Mouse (Mus musculus) hindbrain, embryonic 13.5 days (tissue): ENCODE measurements around the gene Slc6a1. TPM values are rescaled to one million over a fixed set of nuclear protein-coding genes. Genes with fewer than 3 reads are reported as not detected.
"Not testable (repeated sequence)": the region's sequence is repeated elsewhere in the genome, so short reads cannot be mapped to it uniquely, and the experiment has no call there.

ENCODE experiments used
- ATAC-seq: fragments of 200-750 bp; cut with Nextera tagmentation; 2 replicates; pipeline ENCODE4 v1.8.0; 2017; ENCODE audit warnings: moderate TSS enrichment; ENCODE audit not compliant: low FRiP score
- H3K27ac ChIP-seq: fragments of 300-500 bp; sonication (generic); 2 replicates; pipeline ENCODE4 v1.5.1; 2015; ENCODE audit warnings: inconsistent platforms, mild to moderate bottlenecking, moderate library complexity
- H3K27me3 ChIP-seq: fragments of 300-500 bp; sonication (generic); 2 replicates; pipeline ENCODE4 v1.6.1; 2015; ENCODE audit warnings: mild to moderate bottlenecking, inconsistent platforms
- H3K36me3 ChIP-seq: fragments of 300-500 bp; sonication (generic); 2 replicates; pipeline ENCODE4 v1.6.1; 2015; ENCODE audit warnings: mild to moderate bottlenecking, inconsistent platforms
- H3K4me1 ChIP-seq: fragments of 300-500 bp; sonication (generic); replicated peaks from 2 replicates; pipeline ENCODE4 v1.6.1; 2015; ENCODE audit warnings: inconsistent platforms
- H3K4me2 ChIP-seq: fragments of 300-500 bp; sonication (generic); 2 replicates; pipeline ENCODE4 v1.6.1; 2015; ENCODE audit warnings: inconsistent platforms, mild to moderate bottlenecking, moderate library complexity
- H3K4me3 ChIP-seq: fragments of 300-500 bp; sonication (generic); 2 replicates; pipeline ENCODE4 v1.5.1; 2015; ENCODE audit warnings: mild to moderate bottlenecking, inconsistent platforms
- H3K9ac ChIP-seq: fragments of 300-500 bp; sonication (generic); 2 replicates; pipeline ENCODE4 v1.6.1; 2015; ENCODE audit warnings: mild to moderate bottlenecking, inconsistent platforms
- H3K9me3 ChIP-seq: fragments of 300-500 bp; sonication (generic); 2 replicates; pipeline ENCODE4 v1.6.1; 2016; ENCODE audit warnings: inconsistent platforms
- WGBS: fragments of 180-500 bp; shearing (Covaris S2); methylation state at CpG from one replicate; pipeline ENCODE4 v1.1.7; 2015; 5-methylcytosine and 5-hydroxymethylcytosine counted together
- polyA plus RNA-seq: library from polyadenylated mRNA; unstranded; fragments of >200 nt; fragmentation: Nextera tagmentation; extraction: Ambion mirVana; gene quantifications from 2 replicates; pipeline ENCODE4 v1.2.1, GENCODE M21; 2015

Slc6a1 gene
- polyA plus RNA-seq, 1 experiment from 2014 or later = 78.0 TPM

DNA sequence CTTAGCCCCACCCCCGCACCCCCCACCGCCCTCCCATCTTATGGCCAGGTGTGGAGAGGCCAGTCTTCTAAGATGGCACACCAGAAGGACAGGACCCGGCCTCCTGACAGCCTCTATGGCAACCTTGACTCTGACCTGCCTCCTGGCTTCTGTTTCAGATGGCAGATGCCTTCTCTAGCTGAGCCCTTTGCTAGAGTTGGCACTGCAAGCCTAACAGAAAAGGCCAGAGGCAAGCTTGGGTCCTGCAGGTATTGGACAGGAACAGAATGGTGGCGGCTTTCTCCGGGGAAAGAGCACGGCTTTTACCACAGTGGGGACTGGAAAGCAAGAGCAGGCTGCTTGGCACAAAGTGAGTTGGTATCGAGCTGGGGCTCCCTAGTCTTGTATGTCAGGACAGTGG lies 49.5 kb downstream of the Slc6a1 start:
- WGBS = 91% methylated on average over 7 of the region's 7 CpGs
- Histone ChIP-seq H3K4me1 (peaks cover 25% of the 10 kb centered on the region), H3K27ac (no peak overlapping the region), H3K9me3 (no peaks in the 10 kb centered on the region), H3K36me3 (no peaks in the 10 kb centered on the region), H3K4me2 (no peak overlapping the region), H3K9ac (no peak overlapping the region), H3K4me3 (no peak overlapping the region), H3K27me3 (0 out of 2 replicates have a peak, but pooled peaks cover 3% of the 10 kb centered on the region)
- no peak for ATAC-seq

DNA sequence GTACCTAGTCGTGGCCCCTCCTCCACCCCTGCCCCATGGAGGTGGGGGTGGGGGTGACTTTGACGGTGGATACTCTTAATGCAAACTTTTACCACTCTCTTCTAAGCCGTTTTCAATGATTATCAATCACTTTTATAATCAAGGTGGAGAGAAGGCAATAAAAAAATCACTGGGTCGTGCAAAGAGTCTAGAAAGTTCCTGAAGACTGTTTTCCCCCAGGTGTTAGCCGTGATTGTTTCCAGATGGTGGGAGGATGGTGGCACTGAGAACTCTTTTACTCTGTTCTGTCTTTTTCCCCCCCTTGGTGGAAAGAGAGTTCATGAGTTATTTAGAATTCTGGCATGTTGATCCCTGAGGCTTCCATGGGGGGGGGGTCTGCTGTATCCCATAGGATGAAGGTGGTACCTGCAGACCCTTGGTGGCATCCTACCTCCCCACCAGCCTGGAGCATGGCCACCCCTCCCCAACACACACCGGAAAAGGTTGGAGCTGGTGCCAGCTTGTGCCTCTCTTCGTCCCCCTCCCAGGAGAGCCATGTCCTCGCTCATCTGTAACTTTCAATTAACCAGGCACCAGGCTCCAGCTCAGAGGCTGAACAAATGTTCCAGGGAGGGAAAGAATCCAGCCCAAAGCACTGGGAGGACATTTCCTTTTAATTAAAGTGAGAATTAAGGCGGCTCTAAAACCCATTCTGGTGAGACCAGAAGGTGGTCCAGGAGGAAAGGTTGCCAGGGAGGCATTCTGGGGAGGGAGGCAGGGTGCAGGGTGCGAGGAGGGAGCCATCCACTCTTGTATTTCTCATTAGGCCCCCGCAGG lies 53.9 kb downstream of the Slc6a1 start:
- Histone ChIP-seq H3K27ac (peak overlapping the region; percentile 42), H3K4me2 (no peak overlapping the region), H3K9ac (no peak overlapping the region), H3K36me3 (no peaks in the 10 kb centered on the region), H3K27me3 (0 out of 2 replicates have a peak, but pooled peaks cover 3% of the 10 kb centered on the region), H3K4me3 (no peak overlapping the region), H3K4me1 (peaks cover 26% of the 10 kb centered on the region), H3K9me3 (no peaks in the 10 kb centered on the region)
- ATAC-seq = peak; percentile 41
- 44% methylated on average over 11 of the region's 11 CpGs for WGBS

DNA sequence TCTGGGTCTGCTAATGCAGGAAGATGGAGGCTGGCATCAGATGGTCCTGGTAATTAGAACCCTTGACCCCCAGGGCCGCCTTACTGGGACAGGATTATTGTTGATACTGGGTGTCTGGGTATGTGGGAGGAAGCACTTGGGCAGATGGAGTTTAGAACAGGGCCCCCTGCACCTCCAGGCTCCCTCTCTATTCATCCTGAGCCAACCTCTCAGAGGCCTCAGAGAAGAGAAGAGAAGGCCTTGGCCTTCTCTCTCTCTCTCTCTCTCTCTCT lies 54.4 kb downstream of the Slc6a1 start:
- Histone ChIP-seq H3K27ac (peak overlapping the region; percentile 42), H3K4me2 (no peak overlapping the region), H3K27me3 (0 out of 2 replicates have a peak, but pooled peaks cover 5% of the 10 kb centered on the region), H3K9me3 (no peaks in the 10 kb centered on the region), H3K4me1 (peaks cover 26% of the 10 kb centered on the region), H3K9ac (no peak overlapping the region), H3K4me3 (no peak overlapping the region), H3K36me3 (no peaks in the 10 kb centered on the region)
- 45% methylated on average over 1 of the region's 1 CpGs for WGBS
- ATAC-seq = peak; percentile 15; the same call in 1 of the 2 replicates

DNA sequence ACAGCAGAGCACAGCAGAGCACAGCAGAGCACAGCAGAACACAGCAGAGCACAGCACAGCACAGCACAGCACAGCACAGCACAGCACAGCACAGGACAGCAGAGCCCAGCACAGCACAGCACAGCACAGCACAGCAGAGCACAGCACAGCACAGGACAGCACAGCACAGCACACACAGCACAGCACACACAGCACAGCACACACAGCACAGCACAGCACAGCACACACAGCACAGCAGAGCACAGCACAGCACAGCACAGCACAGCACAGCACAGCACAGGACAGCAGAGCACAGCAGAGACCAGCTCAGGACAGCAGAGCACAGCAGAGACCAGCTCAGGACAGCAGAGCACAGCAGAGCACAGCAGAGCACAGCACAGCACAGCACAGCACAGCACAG lies 58.9 kb downstream of the Slc6a1 start:
- ATAC-seq, H3K36me3 ChIP-seq, H3K4me3 ChIP-seq, H3K4me2 ChIP-seq, H3K27ac ChIP-seq, H3K9ac ChIP-seq, H3K9me3 ChIP-seq: not testable (repeated sequence)
- Histone ChIP-seq H3K4me1 (peaks cover 19% of the 10 kb centered on the region), H3K27me3 (peaks cover 15% of the 10 kb centered on the region)

DNA sequence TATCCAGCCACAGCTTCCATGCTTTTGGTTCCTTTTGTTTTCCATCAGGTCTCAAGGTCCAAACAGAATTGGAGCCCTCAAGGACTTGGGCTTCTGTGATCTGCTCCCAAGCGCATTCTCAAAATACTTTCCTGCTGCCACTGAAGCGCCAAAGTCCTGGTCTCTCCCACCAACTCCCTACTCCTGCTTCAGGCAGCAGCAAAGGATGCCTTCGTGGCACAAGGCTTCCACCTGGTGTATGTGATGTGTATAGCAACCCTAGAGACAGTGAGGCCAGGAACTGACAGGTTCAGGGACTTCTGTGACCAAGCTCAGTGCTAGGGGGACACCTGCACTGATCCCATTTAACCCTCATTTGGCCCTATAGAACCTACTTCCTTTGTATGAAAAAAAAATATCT lies 61.3 kb downstream of the Slc6a1 start:
- no peak overlapping the region for H3K4me3 ChIP-seq
- H3K9me3 ChIP-seq = no peaks in the 10 kb centered on the region
- H3K4me1 ChIP-seq = peaks cover 14% of the 10 kb centered on the region
- H3K4me2 ChIP-seq = no peak overlapping the region
- no peak for ATAC-seq
- H3K9ac ChIP-seq = no peak overlapping the region
- H3K27ac ChIP-seq = no peak overlapping the region
- H3K36me3 ChIP-seq = no peaks in the 10 kb centered on the region
- H3K27me3 ChIP-seq = peaks cover 22% of the 10 kb centered on the region
- 21% methylated on average over 3 of the region's 3 CpGs for WGBS

DNA sequence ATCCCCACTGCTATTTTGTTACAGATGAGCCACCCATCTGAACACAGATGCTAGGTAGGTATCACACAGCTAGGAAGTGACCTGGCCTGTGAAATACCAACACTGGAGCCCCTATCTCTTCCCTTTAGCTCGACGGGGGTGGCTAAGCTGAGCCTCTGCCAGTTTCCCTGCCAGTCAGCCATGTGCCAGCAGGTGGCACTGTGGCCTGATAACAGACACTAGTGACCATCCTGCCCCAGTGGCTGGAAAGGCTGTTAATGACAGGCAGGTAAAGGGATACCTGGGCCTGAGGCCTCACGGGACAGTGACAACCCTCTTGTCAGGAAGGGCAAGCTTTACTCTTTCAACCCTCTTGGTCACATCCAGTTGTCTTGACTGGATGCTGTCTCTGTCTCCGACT lies 62.7 kb downstream of the Slc6a1 start:
- ATAC-seq = 0 out of 2 replicates have a peak, but pooled peaks have one; percentile 18
- Histone ChIP-seq H3K36me3 (no peaks in the 10 kb centered on the region), H3K4me2 (no peak overlapping the region)

DNA sequence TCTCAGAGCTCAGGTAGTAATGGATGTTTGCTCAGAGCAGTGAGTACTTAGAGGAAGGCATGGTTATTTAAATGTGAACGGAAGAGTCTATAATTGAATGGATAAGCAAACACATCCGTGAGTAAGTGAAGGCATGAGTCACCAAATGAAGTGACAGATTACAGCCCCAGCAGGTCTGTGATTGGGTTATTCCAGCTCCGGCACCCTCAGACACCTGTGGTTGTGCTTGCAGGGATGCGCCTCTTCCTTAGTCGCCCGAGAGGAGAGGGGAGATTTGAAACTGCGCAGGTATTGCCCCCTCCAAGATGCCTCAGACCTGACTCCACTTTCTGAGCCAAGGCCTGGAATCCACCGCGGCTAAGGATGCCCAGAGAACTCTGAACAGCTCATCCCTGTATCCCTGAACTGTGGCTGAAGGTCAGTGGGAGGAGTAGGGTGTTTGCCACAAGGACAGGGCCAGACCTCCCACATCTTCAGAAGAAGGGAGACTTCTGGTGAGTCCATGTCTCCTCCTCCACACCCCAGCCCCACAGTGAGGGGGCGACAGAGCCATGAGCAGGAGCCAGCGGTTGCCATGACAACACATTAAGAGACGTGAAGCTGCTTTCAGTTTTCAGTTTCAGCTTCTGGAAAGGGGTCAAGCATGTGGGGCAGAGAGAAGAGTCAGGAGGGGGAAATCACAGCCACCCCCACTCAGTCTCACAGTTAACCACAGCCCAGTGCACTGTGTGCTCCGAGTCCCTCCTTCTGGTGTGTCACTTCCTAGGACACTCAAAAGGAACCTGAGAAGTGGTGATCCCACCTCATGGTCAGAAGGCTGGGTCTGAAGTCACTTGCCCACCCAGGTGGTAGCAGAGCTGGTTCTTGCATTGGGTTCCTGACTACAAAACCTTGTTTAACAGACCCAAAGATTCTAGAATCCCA lies 65.7 kb downstream of the Slc6a1 start:
- Histone ChIP-seq H3K9me3 (no peaks in the 10 kb centered on the region), H3K27ac (no peak overlapping the region), H3K27me3 (peaks cover 20% of the 10 kb centered on the region), H3K4me3 (no peak overlapping the region), H3K4me1 (peaks cover 10% of the 10 kb centered on the region), H3K36me3 (no peaks in the 10 kb centered on the region), H3K9ac (no peak overlapping the region), H3K4me2 (no peak overlapping the region)
- 41% methylated on average over 13 of the region's 13 CpGs for WGBS
- no peak for ATAC-seq

More for the DNA sequence above, 62.7 kb downstream of the Slc6a1 start:
- no peaks in the 10 kb centered on the region for H3K9me3 ChIP-seq
- H3K27me3 ChIP-seq = peaks cover 22% of the 10 kb centered on the region
- H3K4me3 ChIP-seq = no peak overlapping the region
- 45% methylated on average over 4 of the region's 4 CpGs for WGBS
- H3K4me1 ChIP-seq = peaks cover 10% of the 10 kb centered on the region
- no peak overlapping the region for H3K9ac ChIP-seq
- H3K27ac ChIP-seq = no peak overlapping the region

DNA sequence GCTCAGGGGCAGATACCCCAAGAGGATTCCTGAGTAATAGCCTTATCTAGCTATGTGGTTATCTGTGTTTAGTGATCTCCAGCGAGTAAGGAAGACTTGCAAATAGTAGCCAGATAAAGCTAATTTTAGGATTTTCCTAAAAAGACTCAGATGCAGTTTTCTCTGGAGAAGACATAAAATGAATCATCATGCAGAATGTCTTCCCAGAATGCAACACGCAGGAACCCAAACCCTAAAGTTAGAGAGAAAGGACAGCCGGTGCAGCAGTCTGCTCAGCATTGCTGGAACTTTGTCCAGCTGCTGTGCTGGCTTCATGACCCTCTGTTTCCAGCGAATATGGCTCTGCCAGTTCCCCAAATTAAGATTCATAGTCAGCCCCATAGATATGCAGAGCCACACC lies 72.2 kb downstream of the Slc6a1 start:
- Histone ChIP-seq H3K9ac (no peak overlapping the region), H3K4me2 (no peak overlapping the region), H3K4me3 (no peak overlapping the region), H3K27me3 (no peaks in the 10 kb centered on the region), H3K4me1 (no peaks in the 10 kb centered on the region), H3K36me3 (no peaks in the 10 kb centered on the region), H3K9me3 (no peaks in the 10 kb centered on the region), H3K27ac (no peak overlapping the region)
- WGBS = 84% methylated on average over 4 of the region's 4 CpGs
- no peak for ATAC-seq

DNA sequence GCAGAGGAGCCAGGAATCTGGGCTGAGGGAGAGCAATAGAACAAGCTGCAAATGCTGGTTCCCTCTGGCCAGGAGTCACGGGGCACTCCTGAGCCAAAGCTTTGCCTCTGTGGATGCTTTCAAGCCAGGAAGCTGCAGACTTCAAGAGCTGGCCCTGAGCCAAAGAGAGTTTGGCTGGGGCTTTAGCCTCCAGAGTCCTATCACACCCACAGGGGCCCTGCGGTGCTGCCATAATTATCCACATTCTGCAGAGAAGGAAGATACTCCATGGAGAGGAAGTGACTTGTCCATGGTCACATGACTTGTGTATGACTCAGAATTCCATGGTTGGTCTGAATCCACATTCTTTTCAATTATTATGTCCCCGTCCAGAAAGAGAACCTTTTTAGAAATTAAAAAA lies 75.7 kb downstream of the Slc6a1 start:
- ATAC-seq = no peak
- Histone ChIP-seq H3K4me1 (no peaks in the 10 kb centered on the region), H3K9me3 (no peaks in the 10 kb centered on the region), H3K27me3 (no peaks in the 10 kb centered on the region), H3K27ac (no peak overlapping the region), H3K36me3 (no peaks in the 10 kb centered on the region), H3K9ac (no peak overlapping the region), H3K4me2 (no peak overlapping the region), H3K4me3 (no peak overlapping the region)
- 74% methylated on average over 3 of the region's 3 CpGs for WGBS

DNA sequence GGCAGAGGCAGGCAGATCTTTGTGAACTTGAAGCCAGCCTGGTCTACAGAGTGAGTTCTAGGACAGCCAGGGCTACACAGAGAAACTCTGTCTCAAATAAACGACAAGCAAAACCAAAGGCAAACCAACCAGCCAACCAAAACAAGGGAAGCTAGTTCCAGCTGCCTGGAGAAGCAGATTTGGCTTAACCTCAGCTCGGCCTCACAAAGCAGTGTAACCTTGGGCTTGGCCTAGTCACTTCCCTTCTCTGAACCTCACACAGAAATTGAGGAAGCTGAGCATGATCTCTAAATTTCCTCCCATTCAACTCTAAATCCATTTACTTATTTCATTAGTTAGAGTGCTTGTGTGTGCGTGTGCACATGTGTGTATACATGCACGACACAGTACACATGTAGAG lies 79.9 kb downstream of the Slc6a1 start:
- no peak overlapping the region for H3K4me3 ChIP-seq
- no peaks in the 10 kb centered on the region for H3K4me1 ChIP-seq
- peaks cover 3% of the 10 kb centered on the region; the same call in 1 of the 2 replicates for H3K27me3 ChIP-seq
- no peak overlapping the region for H3K4me2 ChIP-seq
- WGBS = 84% methylated on average over 4 of the region's 4 CpGs
- no peaks in the 10 kb centered on the region for H3K9me3 ChIP-seq
- H3K27ac ChIP-seq = no peak overlapping the region
- ATAC-seq = no peak
- no peaks in the 10 kb centered on the region for H3K36me3 ChIP-seq
- no peak overlapping the region for H3K9ac ChIP-seq

DNA sequence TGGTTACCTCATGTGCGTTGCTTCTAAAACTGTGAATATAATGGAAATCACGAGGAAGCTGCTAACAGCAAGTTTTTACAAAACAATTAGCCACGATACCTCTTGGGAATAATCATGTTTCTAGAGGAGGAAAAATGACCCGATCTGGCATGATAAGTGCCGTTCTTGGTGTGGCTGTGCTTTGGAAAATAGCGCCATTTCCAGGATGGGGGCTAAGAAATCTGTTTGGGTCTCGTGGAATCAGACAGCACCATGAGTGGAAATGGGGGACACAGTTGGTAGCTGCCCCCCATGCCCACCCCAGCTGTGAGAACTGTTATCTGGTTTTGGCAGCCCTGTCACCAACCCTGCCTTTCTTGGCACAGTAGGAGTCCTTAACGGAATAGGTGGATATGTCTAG lies 81.3 kb downstream of the Slc6a1 start:
- no peak for ATAC-seq
- Histone ChIP-seq H3K4me1 (no peaks in the 10 kb centered on the region), H3K9me3 (no peaks in the 10 kb centered on the region), H3K27ac (no peak overlapping the region), H3K4me2 (no peak overlapping the region), H3K4me3 (no peak overlapping the region), H3K9ac (no peak overlapping the region), H3K27me3 (peaks cover 3% of the 10 kb centered on the region; the same call in 1 of the 2 replicates), H3K36me3 (no peaks in the 10 kb centered on the region)
- WGBS = 65% methylated on average over 8 of the region's 8 CpGs

DNA sequence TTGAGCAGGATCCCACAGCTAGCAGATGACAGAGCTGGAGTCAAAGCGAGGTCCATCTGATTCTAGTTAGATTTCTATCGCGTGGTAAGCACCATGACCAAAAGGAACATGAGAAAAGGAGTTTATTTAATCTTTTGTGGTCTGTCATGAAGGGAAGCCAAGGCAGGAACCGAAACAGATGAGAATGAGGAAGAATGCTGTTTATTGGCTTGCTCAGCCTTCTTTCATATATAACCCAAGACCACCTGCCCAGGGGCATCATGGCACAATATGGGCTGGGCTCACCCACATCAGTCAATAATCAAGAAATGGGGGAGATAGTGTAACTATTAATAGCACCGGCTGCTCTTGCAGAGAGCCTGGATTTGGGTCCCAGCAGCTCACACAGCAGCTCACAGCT lies 82.3 kb downstream of the Slc6a1 start:
- no peaks in the 10 kb centered on the region for H3K4me1 ChIP-seq
- H3K27ac ChIP-seq = no peak overlapping the region
- no peak overlapping the region for H3K4me3 ChIP-seq
- H3K4me2 ChIP-seq = no peak overlapping the region
- H3K9me3 ChIP-seq = no peaks in the 10 kb centered on the region
- ATAC-seq = no peak
- H3K36me3 ChIP-seq = no peaks in the 10 kb centered on the region
- H3K9ac ChIP-seq = no peak overlapping the region
- 88% methylated on average over 5 of the region's 5 CpGs for WGBS
- H3K27me3 ChIP-seq = peaks cover 3% of the 10 kb centered on the region; the same call in 1 of the 2 replicates
